Mouse (Mus musculus): ENCODE measurements around the gene Tspan3.

DNA sequence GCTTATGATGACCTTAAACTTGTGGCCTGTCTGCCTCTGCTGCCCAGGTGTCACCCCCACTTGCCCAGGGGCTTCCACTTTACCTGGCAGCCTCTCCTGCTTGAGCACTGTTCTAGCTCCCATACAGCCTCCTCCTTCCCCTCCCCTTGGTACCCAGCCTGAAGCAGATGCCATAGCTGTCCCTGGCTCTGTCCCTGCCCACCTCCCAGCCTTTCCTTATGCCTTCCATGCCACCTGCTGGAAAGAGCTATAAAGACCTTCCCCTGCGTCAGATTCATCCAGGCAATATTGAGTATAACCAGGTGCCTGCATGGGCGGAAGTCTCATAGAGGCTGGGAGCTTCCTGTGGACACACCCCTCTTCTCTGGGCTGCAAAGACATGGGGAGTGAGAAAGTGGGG is 45.6 kb downstream of the Tspan3 start:
- TF ChIP-seq POLR2A (IDR thresholded peaks at IDR 0.05; ENCODE audit: borderline replicate concordance, extremely low read depth, insufficient read depth, insufficient read length, poor library complexity, severe bottlenecking) (no peak), CTCF (IDR thresholded peaks at IDR 0.05; ENCODE audit: borderline replicate concordance, extremely low read depth, insufficient read depth, insufficient read length) (no peak)

All from brain, embryonic 14.5 days (tissue).